Mouse (Mus musculus) C2C12 (cell line): ENCODE measurements around the gene Ficd.

Source experiments
- CEBPB ChIP-seq: IDR thresholded peaks from one replicate; pipeline ENCODE4 v1.6.1; 2011; ENCODE audit warnings: low read depth, mild to moderate bottlenecking, control low read depth, moderate library complexity
- CTCF ChIP-seq: IDR thresholded peaks from one replicate; pipeline ENCODE4 v1.5.1; 2011; ENCODE audit not compliant: control insufficient read depth, insufficient read depth, insufficient read length
- MYOD1 ChIP-seq: IDR thresholded peaks from one replicate; pipeline ENCODE4 v1.6.1; 2011; ENCODE audit warnings: low read depth; ENCODE audit not compliant: control insufficient read depth, insufficient read length
- MYOG ChIP-seq: IDR thresholded peaks from one replicate; pipeline ENCODE4 v1.6.1; 2011; ENCODE audit not compliant: control insufficient read depth, insufficient read length; ENCODE audit errors: extremely low read depth

DNA sequence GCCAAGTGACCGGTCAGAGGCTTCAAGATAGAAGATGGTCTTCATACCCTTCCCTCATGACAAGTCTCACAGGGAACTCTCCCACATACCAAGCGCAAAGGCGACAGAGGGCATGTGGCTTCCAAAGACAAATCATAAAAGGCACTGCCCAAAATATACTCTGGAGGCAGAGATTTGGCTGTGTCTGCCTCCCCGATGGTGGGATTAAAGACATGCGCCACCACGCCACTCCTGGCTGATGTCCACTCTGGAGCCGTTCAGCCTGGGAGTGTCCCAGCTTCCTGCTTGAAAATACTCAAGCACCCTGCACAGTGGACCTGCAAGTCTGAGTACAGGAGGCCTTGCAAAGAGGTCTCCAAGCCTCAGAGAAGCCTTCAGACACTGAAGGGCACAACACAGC is 4.4 kb upstream of the Ficd start:
- TF ChIP-seq MYOG (no peak), CTCF (no peak), CEBPB (no peak), MYOD1 (no peak)
